Mouse (Mus musculus): ENCODE measurements at regions not wholly inside any gene's neighbourhood (a gene's known extent, or its start where the extent isn't known, plus 50 kb on each side); places are given as distances from the start of the nearest gene placed in this dataset.
"Not testable (repeated sequence)": the region's sequence is repeated elsewhere in the genome, so short reads cannot be mapped to it uniquely, and the experiment has no call there.

GRCm38 (mm10) chr1:136680173-136680572, 55.5 kb downstream of the Zfp281 start:
- no peak overlapping the region for H3K27ac ChIP-seq
- no peaks in the 10 kb centered on the region for H3K9me3 ChIP-seq
- H3K4me2 ChIP-seq (replicated peaks), result no peak overlapping the region
- H3K4me1 ChIP-seq, result peaks cover 3% of the 10 kb centered on the region; the same call in 1 of the 2 replicates
- ATAC-seq (ENCODE audit: insufficient number of reproducible peaks, insufficient read depth, low FRiP score, low TSS enrichment), result no peak
- H3K4me3 ChIP-seq, result no peak overlapping the region
- no peak overlapping the region for H3K9ac ChIP-seq
- 75% methylated on average over 3 of the region's 3 CpGs for WGBS
- peaks cover 2% of the 10 kb centered on the region; the same call in 1 of the 2 replicates for H3K27me3 ChIP-seq
- no peaks in the 10 kb centered on the region for H3K36me3 ChIP-seq

GRCm38 (mm10) chr1:136682311-136682710, 57.6 kb downstream of the Zfp281 start:
- not testable (repeated sequence) for H3K9me3 ChIP-seq; H3K36me3 ChIP-seq; H3K27ac ChIP-seq; ATAC-seq (ENCODE audit: insufficient number of reproducible peaks, insufficient read depth, low FRiP score, low TSS enrichment); H3K4me1 ChIP-seq; H3K9ac ChIP-seq; H3K4me2 ChIP-seq (replicated peaks); H3K4me3 ChIP-seq; H3K27me3 ChIP-seq
- WGBS, result 65% methylated on average over 10 of the region's 10 CpGs

- Histone ChIP-seq H3K27ac (0 out of 2 replicates have a peak overlapping the region, but pooled peaks have one; percentile 47), H3K9ac (no peak overlapping the region), H3K9me3 (no peaks in the 10 kb centered on the region), H3K36me3 (no peaks in the 10 kb centered on the region), H3K4me2 (replicated peaks) (no peak overlapping the region), H3K27me3 (no peaks in the 10 kb centered on the region), H3K4me1 (peaks cover 3% of the 10 kb centered on the region; the same call in 1 of the 2 replicates), H3K4me3 (no peak overlapping the region)
- 0 out of 2 replicates have a peak, but pooled peaks have one; percentile 52 for ATAC-seq (ENCODE audit: insufficient number of reproducible peaks, insufficient read depth, low FRiP score, low TSS enrichment)
- 48% methylated on average over 3 of the region's 3 CpGs for WGBS
These were observed 58.4 kb downstream of the Zfp281 start for GRCm38 (mm10) chr1:136683061-136683531.

- Histone ChIP-seq H3K4me2 (replicated peaks) (no peak overlapping the region), H3K4me3 (no peak overlapping the region)
- WGBS, result 52% methylated on average over 10 of the region's 10 CpGs
These were observed 58.9 kb downstream of the Zfp281 start for GRCm38 (mm10) chr1:136683561-136684131.

GRCm38 (mm10) chr1:136684481-136684880, 59.8 kb downstream of the Zfp281 start:
- ATAC-seq (ENCODE audit: insufficient number of reproducible peaks, insufficient read depth, low FRiP score, low TSS enrichment), result no peak
- H3K4me3 ChIP-seq, result no peak overlapping the region
- no peak overlapping the region for H3K9ac ChIP-seq
- no peak overlapping the region for H3K27ac ChIP-seq
- no peaks in the 10 kb centered on the region for H3K27me3 ChIP-seq
- WGBS, result 70% methylated on average over 5 of the region's 5 CpGs
- no peak overlapping the region for H3K4me2 ChIP-seq (replicated peaks)
- H3K9me3 ChIP-seq, result no peaks in the 10 kb centered on the region
- peaks cover 3% of the 10 kb centered on the region; the same call in 1 of the 2 replicates for H3K4me1 ChIP-seq
- no peaks in the 10 kb centered on the region for H3K36me3 ChIP-seq

More at GRCm38 (mm10) chr1:136683561-136684131, 58.9 kb downstream of the Zfp281 start:
- no peaks in the 10 kb centered on the region for H3K27me3 ChIP-seq
- 0 out of 2 replicates have a peak, but pooled peaks have one; percentile 15 for ATAC-seq (ENCODE audit: insufficient number of reproducible peaks, insufficient read depth, low FRiP score, low TSS enrichment)
- H3K4me1 ChIP-seq, result peaks cover 3% of the 10 kb centered on the region; the same call in 1 of the 2 replicates
- no peaks in the 10 kb centered on the region for H3K9me3 ChIP-seq
- H3K36me3 ChIP-seq, result no peaks in the 10 kb centered on the region
- 0 out of 2 replicates have a peak overlapping the region, but pooled peaks have one; percentile 47 for H3K27ac ChIP-seq
- no peak overlapping the region for H3K9ac ChIP-seq

GRCm38 (mm10) chr1:136685191-136686060, 60.7 kb downstream of the Zfp281 start:
- H3K27ac ChIP-seq, result no peak overlapping the region
- H3K4me3 ChIP-seq, result no peak overlapping the region
- ATAC-seq (ENCODE audit: insufficient number of reproducible peaks, insufficient read depth, low FRiP score, low TSS enrichment), result no peak
- no peaks in the 10 kb centered on the region for H3K36me3 ChIP-seq
- no peak overlapping the region for H3K4me2 ChIP-seq (replicated peaks)
- peaks cover 3% of the 10 kb centered on the region; the same call in 1 of the 2 replicates for H3K4me1 ChIP-seq
- 62% methylated on average over 13 of the region's 13 CpGs for WGBS
- H3K9ac ChIP-seq, result no peak overlapping the region
- H3K27me3 ChIP-seq, result no peaks in the 10 kb centered on the region
- no peaks in the 10 kb centered on the region for H3K9me3 ChIP-seq

- Histone ChIP-seq H3K9ac (no peak overlapping the region), H3K4me2 (replicated peaks) (no peak overlapping the region), H3K9me3 (no peaks in the 10 kb centered on the region), H3K27ac (no peak overlapping the region), H3K27me3 (no peaks in the 10 kb centered on the region), H3K4me1 (peaks cover 3% of the 10 kb centered on the region; the same call in 1 of the 2 replicates), H3K36me3 (no peaks in the 10 kb centered on the region), H3K4me3 (no peak overlapping the region)
- no peak for ATAC-seq (ENCODE audit: insufficient number of reproducible peaks, insufficient read depth, low FRiP score, low TSS enrichment)
These were observed 61.8 kb downstream of the Zfp281 start for GRCm38 (mm10) chr1:136686467-136686866.

- Histone ChIP-seq H3K36me3 (no peaks in the 10 kb centered on the region), H3K4me1 (no peaks in the 10 kb centered on the region), H3K4me2 (replicated peaks) (no peak overlapping the region), H3K27ac (no peak overlapping the region), H3K9me3 (no peaks in the 10 kb centered on the region), H3K4me3 (no peak overlapping the region), H3K9ac (no peak overlapping the region), H3K27me3 (no peaks in the 10 kb centered on the region)
- WGBS, result 36% methylated on average over 2 of the region's 2 CpGs
- no peak for ATAC-seq (ENCODE audit: insufficient number of reproducible peaks, insufficient read depth, low FRiP score, low TSS enrichment)
These were observed 65.4 kb downstream of the Zfp281 start for GRCm38 (mm10) chr1:136690068-136690467.

- ATAC-seq (ENCODE audit: insufficient number of reproducible peaks, insufficient read depth, low FRiP score, low TSS enrichment), result no peak
- Histone ChIP-seq H3K36me3 (no peaks in the 10 kb centered on the region), H3K27me3 (no peaks in the 10 kb centered on the region), H3K27ac (no peak overlapping the region), H3K4me2 (replicated peaks) (no peak overlapping the region), H3K4me1 (peaks cover 7% of the 10 kb centered on the region; the same call in 1 of the 2 replicates), H3K4me3 (no peak overlapping the region), H3K9me3 (no peaks in the 10 kb centered on the region), H3K9ac (no peak overlapping the region)
- WGBS, result 29% methylated on average over 5 of the region's 5 CpGs
These were observed 68.7 kb downstream of the Zfp281 start for GRCm38 (mm10) chr1:136693421-136693820.

- ATAC-seq (ENCODE audit: insufficient number of reproducible peaks, insufficient read depth, low FRiP score, low TSS enrichment), result no peak
- H3K27me3 ChIP-seq, result no peaks in the 10 kb centered on the region
- no peaks in the 10 kb centered on the region for H3K9me3 ChIP-seq
- H3K27ac ChIP-seq, result no peak overlapping the region
- no peak overlapping the region for H3K9ac ChIP-seq
- WGBS, result 65% methylated on average over 7 of the region's 7 CpGs
- H3K4me3 ChIP-seq, result no peak overlapping the region
- peaks cover 11% of the 10 kb centered on the region; the same call in 1 of the 2 replicates for H3K4me1 ChIP-seq
- no peak overlapping the region for H3K4me2 ChIP-seq (replicated peaks)
- no peaks in the 10 kb centered on the region for H3K36me3 ChIP-seq
These were observed 70.3 kb downstream of the Zfp281 start for GRCm38 (mm10) chr1:136694983-136695382.

GRCm38 (mm10) chr1:136696077-136696641, 71.5 kb downstream of the Zfp281 start:
- Histone ChIP-seq H3K9me3 (no peaks in the 10 kb centered on the region), H3K4me2 (replicated peaks) (peak overlapping the region; percentile 41), H3K27me3 (no peaks in the 10 kb centered on the region), H3K4me3 (peak overlapping the region; percentile 3; the same call in 1 of the 2 replicates), H3K4me1 (peaks cover 11% of the 10 kb centered on the region; the same call in 1 of the 2 replicates), H3K27ac (no peak overlapping the region), H3K9ac (no peak overlapping the region), H3K36me3 (no peaks in the 10 kb centered on the region)
- ATAC-seq (ENCODE audit: insufficient number of reproducible peaks, insufficient read depth, low FRiP score, low TSS enrichment), result no peak
- 6% methylated on average over 19 of the region's 19 CpGs for WGBS
